Mouse (Mus musculus) embryonic facial prominence, embryonic 10.5 days (tissue): ENCODE results near the gene Clock. TPM values are rescaled to one million over a fixed set of nuclear protein-coding genes. Genes with fewer than 3 reads are reported as not detected.

ENCODE experiments used
- DNase-seq: peaks from one replicate; pipeline ENCODE4 v3.0.0-alpha.2; 2017; ENCODE audit warnings: low spot score
- H3K27ac ChIP-seq: fragments of 300-500 bp; sonication (generic); replicated peaks from 2 replicates; pipeline ENCODE4 v1.5.1; 2016; ENCODE audit warnings: mild to moderate bottlenecking
- H3K27me3 ChIP-seq: fragments of 300-500 bp; sonication (generic); replicated peaks from 2 replicates; pipeline ENCODE4 v1.6.1; 2016; ENCODE audit warnings: low read depth, mild to moderate bottlenecking; ENCODE audit not compliant: poor library complexity, severe bottlenecking
- H3K36me3 ChIP-seq: fragments of 300-500 bp; sonication (generic); replicated peaks from 2 replicates; pipeline ENCODE4 v1.6.1; 2016; ENCODE audit warnings: mild to moderate bottlenecking, moderate library complexity
- H3K4me1 ChIP-seq: fragments of 300-500 bp; sonication (generic); 2 replicates; pipeline ENCODE4 v1.6.1; 2016
- H3K4me3 ChIP-seq: fragments of 300-500 bp; sonication (generic); 2 replicates; pipeline ENCODE4 v1.5.1; 2016; ENCODE audit warnings: mild to moderate bottlenecking, moderate library complexity
- H3K9me3 ChIP-seq: fragments of 300-500 bp; sonication (generic); 2 replicates; pipeline ENCODE4 v1.6.1; 2016; ENCODE audit warnings: mild to moderate bottlenecking
- WGBS: fragments of 180-500 bp; shearing (Covaris S2); methylation state at CpG from one replicate; pipeline ENCODE4 v1.1.7; 2016; 5-methylcytosine and 5-hydroxymethylcytosine counted together
- polyA plus RNA-seq: library from polyadenylated mRNA; unstranded; fragments of >200 nt; fragmentation: Nextera tagmentation; extraction: Ambion mirVana; gene quantifications from 2 replicates; pipeline ENCODE4 v1.2.1, GENCODE M21; 2016

Clock gene
- polyA plus RNA-seq, 1 experiment from 2014 or later, result 10.5 TPM

- Histone ChIP-seq H3K9me3 (no peaks in the 10 kb centered on the region), H3K36me3 (peaks cover 55% of the 10 kb centered on the region)
- WGBS, result 87% methylated on average over 5 of the region's 5 CpGs
Observed at GRCm38 (mm10) chr5:76187885-76188284, 116.7 kb downstream of the Clock start.

GRCm38 (mm10) chr5:76184286-76185080, 120.1 kb downstream of the Clock start:
- DNase-seq, result peak; percentile 88
- H3K9me3 ChIP-seq, result no peaks in the 10 kb centered on the region
- peak overlapping the region; percentile 98 for H3K27ac ChIP-seq
- WGBS, result 5% methylated on average over 38 of the region's 38 CpGs
- H3K27me3 ChIP-seq, result peaks cover 8% of the 10 kb centered on the region; the same call in 1 of the 2 replicates
- peaks cover 30% of the 10 kb centered on the region for H3K36me3 ChIP-seq
- H3K4me3 ChIP-seq, result peak overlapping the region; percentile 93
- H3K4me1 ChIP-seq, result peaks cover 35% of the 10 kb centered on the region

More at GRCm38 (mm10) chr5:76187885-76188284, 116.7 kb downstream of the Clock start:
- no peak overlapping the region for H3K4me3 ChIP-seq
- H3K4me1 ChIP-seq, result peaks cover 41% of the 10 kb centered on the region
- DNase-seq, result no peak
- peaks cover under 1% of the 10 kb centered on the region; the same call in 1 of the 2 replicates for H3K27me3 ChIP-seq
- no peak overlapping the region for H3K27ac ChIP-seq

GRCm38 (mm10) chr5:76183750-76184261, 120.8 kb downstream of the Clock start, which contains the start of gene Tmem165:
TSS of gene Tmem165 (plus strand) at chr5:76183880.
- WGBS, result under 1% methylated on average over 62 of the region's 62 CpGs
- H3K36me3 ChIP-seq, result peaks cover 26% of the 10 kb centered on the region
- H3K27ac ChIP-seq, result peak within 1 kb of the TSS; percentile 98

GRCm38 (mm10) chr5:76183043-76183749, 121.4 kb downstream of the Clock start:
- Histone ChIP-seq H3K4me3 (peak overlapping the region; percentile 93), H3K27me3 (peaks cover 8% of the 10 kb centered on the region; the same call in 1 of the 2 replicates), H3K9me3 (no peaks in the 10 kb centered on the region), H3K27ac (peak overlapping the region; percentile 98), H3K36me3 (peaks cover 26% of the 10 kb centered on the region), H3K4me1 (peaks cover 31% of the 10 kb centered on the region)
- no peak for DNase-seq
- WGBS, result 37% methylated on average over 17 of the region's 17 CpGs

More at GRCm38 (mm10) chr5:76183750-76184261, 120.8 kb downstream of the Clock start, which contains the start of gene Tmem165:
- peak; percentile 96 for DNase-seq
- Histone ChIP-seq H3K4me1 (peaks cover 31% of the 10 kb centered on the region), H3K27me3 (peaks cover 8% of the 10 kb centered on the region; the same call in 1 of the 2 replicates), H3K4me3 (peak within 1 kb of the TSS; percentile 93), H3K9me3 (no peaks in the 10 kb centered on the region)

- H3K4me3 ChIP-seq, result no peak overlapping the region
- no peaks in the 10 kb centered on the region for H3K9me3 ChIP-seq
- H3K27me3 ChIP-seq, result peaks cover 8% of the 10 kb centered on the region; the same call in 1 of the 2 replicates
- H3K36me3 ChIP-seq, result peaks cover 19% of the 10 kb centered on the region
- H3K4me1 ChIP-seq, result peaks cover 31% of the 10 kb centered on the region
- DNase-seq, result no peak
- H3K27ac ChIP-seq, result no peak overlapping the region
- WGBS, result 65% methylated on average over 3 of the region's 3 CpGs
Observed at GRCm38 (mm10) chr5:76182326-76182725, 122.3 kb downstream of the Clock start.

GRCm38 (mm10) chr5:76179791-76180190, 124.8 kb downstream of the Clock start:
- Histone ChIP-seq H3K4me3 (no peak overlapping the region), H3K27ac (no peak overlapping the region), H3K4me1 (peaks cover 28% of the 10 kb centered on the region), H3K9me3 (no peaks in the 10 kb centered on the region), H3K36me3 (no peaks in the 10 kb centered on the region), H3K27me3 (peaks cover 8% of the 10 kb centered on the region; the same call in 1 of the 2 replicates)
- no peak for DNase-seq
- 84% methylated on average over 5 of the region's 5 CpGs for WGBS

- Histone ChIP-seq H3K9me3 (no peaks in the 10 kb centered on the region), H3K36me3 (no peaks in the 10 kb centered on the region), H3K4me3 (no peak overlapping the region), H3K4me1 (peaks cover 26% of the 10 kb centered on the region), H3K27me3 (peaks cover 8% of the 10 kb centered on the region; the same call in 1 of the 2 replicates), H3K27ac (no peak overlapping the region)
- no peak for DNase-seq
- 95% methylated on average over 5 of the region's 5 CpGs for WGBS
Observed at GRCm38 (mm10) chr5:76179171-76179570, 125.4 kb downstream of the Clock start.

GRCm38 (mm10) chr5:76177664-76178063, 126.9 kb downstream of the Clock start:
- H3K9me3 ChIP-seq, result no peaks in the 10 kb centered on the region
- peaks cover 5% of the 10 kb centered on the region; the same call in 1 of the 2 replicates for H3K27me3 ChIP-seq
- H3K4me1 ChIP-seq, result peaks cover 17% of the 10 kb centered on the region
- no peak overlapping the region for H3K4me3 ChIP-seq
- DNase-seq, result no peak
- 88% methylated on average over 7 of the region's 7 CpGs for WGBS
- no peaks in the 10 kb centered on the region for H3K36me3 ChIP-seq
- no peak overlapping the region for H3K27ac ChIP-seq

- H3K36me3 ChIP-seq, result no peaks in the 10 kb centered on the region
- peak overlapping the region; percentile 70 for H3K27ac ChIP-seq
- H3K4me1 ChIP-seq, result peaks cover 12% of the 10 kb centered on the region
- no peaks in the 10 kb centered on the region for H3K27me3 ChIP-seq
- H3K4me3 ChIP-seq, result no peak overlapping the region
- H3K9me3 ChIP-seq, result no peaks in the 10 kb centered on the region
- DNase-seq, result no peak
- WGBS, result 77% methylated on average over 11 of the region's 11 CpGs
Observed at GRCm38 (mm10) chr5:76176841-76177240, 127.8 kb downstream of the Clock start.

DNA sequence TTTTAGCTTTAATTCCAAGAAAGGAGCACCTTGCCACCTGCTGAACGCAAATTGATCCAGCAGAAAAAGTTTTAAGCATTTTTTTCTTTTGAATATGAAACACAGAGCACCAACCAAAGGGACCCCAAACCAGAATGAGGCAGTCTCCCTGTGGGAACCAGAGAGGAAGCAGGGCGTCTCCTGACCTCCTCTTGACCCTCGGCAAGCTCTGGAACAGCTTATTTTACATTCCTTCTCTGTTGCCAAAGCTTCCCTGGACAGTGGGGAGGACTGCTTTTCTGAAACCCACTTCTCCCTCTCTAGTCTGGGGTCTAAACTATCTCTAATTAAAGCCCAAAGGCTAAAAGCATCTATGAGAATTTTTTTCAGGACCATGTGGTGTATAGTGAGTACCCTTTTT, 128.2 kb downstream of the Clock start:
- Histone ChIP-seq H3K4me3 (no peak overlapping the region), H3K36me3 (no peaks in the 10 kb centered on the region), H3K27me3 (no peaks in the 10 kb centered on the region), H3K4me1 (peaks cover 12% of the 10 kb centered on the region), H3K27ac (peak overlapping the region; percentile 70), H3K9me3 (no peaks in the 10 kb centered on the region)
- peak; percentile 33 for DNase-seq
- WGBS, result 39% methylated on average over 3 of the region's 3 CpGs

GRCm38 (mm10) chr5:76175051-76175450, 129.5 kb downstream of the Clock start:
- no peaks in the 10 kb centered on the region for H3K36me3 ChIP-seq
- 89% methylated on average over 4 of the region's 4 CpGs for whole genome bisulfite sequencing

DNA sequence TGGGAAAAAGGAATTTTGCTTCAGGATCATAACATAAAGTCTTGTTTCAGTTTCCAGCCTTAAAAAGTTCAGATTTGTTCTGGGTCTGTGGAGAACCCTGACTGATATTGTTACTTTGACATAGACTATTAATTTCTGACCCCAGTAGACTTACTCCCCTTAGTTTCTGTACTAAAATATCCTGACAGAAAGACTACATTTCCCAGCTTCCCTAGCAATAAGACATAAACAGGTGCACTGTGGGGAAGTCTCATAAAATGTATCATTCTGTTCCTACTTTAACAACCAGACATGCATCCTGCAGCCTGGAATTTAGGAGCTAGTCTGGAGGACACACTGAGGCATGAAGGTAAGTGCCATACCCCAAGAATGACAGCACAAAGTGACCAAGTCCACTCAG, 133.6 kb downstream of the Clock start:
- H3K9me3 ChIP-seq, result no peaks in the 10 kb centered on the region
- no peak overlapping the region for H3K4me3 ChIP-seq
- no peaks in the 10 kb centered on the region for H3K27me3 ChIP-seq
- no peak overlapping the region for H3K27ac ChIP-seq
- peaks cover under 1% of the 10 kb centered on the region for H3K4me1 ChIP-seq
- no peaks in the 10 kb centered on the region for H3K36me3 ChIP-seq
- DNase-seq, result no peak

More at GRCm38 (mm10) chr5:76175051-76175450, 129.5 kb downstream of the Clock start:
- no peak overlapping the region for H3K27ac ChIP-seq
- H3K27me3 ChIP-seq, result no peaks in the 10 kb centered on the region
- no peak overlapping the region for H3K4me3 ChIP-seq
- no peaks in the 10 kb centered on the region for H3K9me3 ChIP-seq
- no peak for DNase-seq
- H3K4me1 ChIP-seq, result peaks cover 12% of the 10 kb centered on the region
